Mouse (Mus musculus) bone marrow, adult 2 months (tissue): ENCODE measurements at regions not wholly inside any gene's neighbourhood (a gene's known extent, or its start where the extent isn't known, plus 50 kb on each side); places are given as distances from the start of the nearest gene placed in this dataset.

Source experiments
- H3K27ac ChIP-seq: fragments of 200-500 bp; 2 replicates; pipeline ENCODE4 v1.5.1; 2012; ENCODE audit warnings: low read depth, mild to moderate bottlenecking, control low read depth, inconsistent platforms, low read length; ENCODE audit not compliant: control insufficient read depth, poor library complexity, insufficient read depth
- H3K4me1 ChIP-seq: fragments of 200-500 bp; 2 replicates; pipeline ENCODE4 v1.6.1; 2011; ENCODE audit warnings: low read length; ENCODE audit not compliant: control insufficient read depth, insufficient read depth
- H3K4me3 ChIP-seq: fragments of 200-500 bp; replicated peaks from 2 replicates; pipeline ENCODE3; 2011; ENCODE audit warnings: mild to moderate bottlenecking, low read depth, low read length, control low read depth; ENCODE audit not compliant: control insufficient read depth
- CTCF ChIP-seq: fragments of 200-500 bp; IDR thresholded peaks from 2 replicates; pipeline ENCODE4 v1.5.1; 2011; ENCODE audit warnings: low read length, control low read depth; ENCODE audit not compliant: control insufficient read depth, insufficient read depth
- POLR2A ChIP-seq: fragments of 200-500 bp; IDR thresholded peaks from 2 replicates; pipeline ENCODE4 v1.6.1; 2011; ENCODE audit warnings: low read depth, mild to moderate bottlenecking, control low read depth, low read length, borderline replicate concordance; ENCODE audit not compliant: control insufficient read depth
- WGBS: fragments of 180-500 bp; shearing (Covaris S2); methylation state at CpG from one replicate; pipeline ENCODE4 v1.1.7; 2018; 5-methylcytosine and 5-hydroxymethylcytosine counted together

DNA sequence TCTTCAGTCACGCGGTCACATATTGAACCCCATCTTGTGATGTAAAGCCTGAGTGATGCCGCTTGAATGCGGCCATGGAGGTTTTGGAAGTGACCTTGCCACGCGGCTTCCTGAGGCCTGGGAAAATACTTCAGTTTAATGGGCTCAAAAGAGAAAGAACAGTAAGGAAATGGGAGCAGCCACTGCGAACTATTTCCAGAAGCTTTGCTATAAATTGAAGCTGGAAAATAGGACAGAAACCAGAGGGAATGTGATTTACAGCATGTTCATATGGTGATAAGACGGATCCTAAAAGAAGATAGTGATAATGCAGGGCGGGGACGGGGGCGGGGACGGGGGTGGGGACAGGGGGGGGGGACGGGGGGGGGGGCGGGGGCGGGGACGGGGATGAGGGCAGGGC is 52.7 kb upstream of the Trpc4 start:
- H3K4me1 ChIP-seq = no peaks in the 10 kb centered on the region
- TF ChIP-seq POLR2A = no peak
- no peak for TF ChIP-seq CTCF
- no peak overlapping the region for H3K4me3 ChIP-seq
- no peak overlapping the region for H3K27ac ChIP-seq
- 84% methylated on average over 13 of the region's 16 CpGs for WGBS

DNA sequence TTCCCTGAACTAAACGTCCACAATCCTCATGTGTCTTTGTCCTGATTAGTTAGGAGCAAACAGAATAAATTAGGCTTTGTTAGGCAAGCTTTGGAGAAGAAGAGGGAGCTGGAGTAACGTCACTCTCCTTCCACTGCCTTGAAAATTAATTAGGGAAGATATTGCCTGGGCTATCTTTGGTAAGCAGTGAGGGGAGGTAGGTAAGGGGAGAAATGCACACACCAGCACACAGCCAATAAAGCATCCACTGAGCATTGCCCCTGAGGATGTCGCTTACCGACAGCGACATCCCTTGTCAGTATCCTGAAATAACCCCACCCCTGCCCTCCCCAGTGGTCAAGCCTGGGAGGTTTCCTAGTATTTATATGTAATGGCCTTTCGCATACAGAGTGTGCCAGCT is 72.2 kb upstream of the Trpc4 start:
- Histone ChIP-seq H3K4me3 (no peak overlapping the region), H3K4me1 (no peaks in the 10 kb centered on the region), H3K27ac (no peak overlapping the region)
- 70% methylated on average over 6 of the region's 6 CpGs for WGBS
- no peak for TF ChIP-seq CTCF
- no peak for TF ChIP-seq POLR2A

DNA sequence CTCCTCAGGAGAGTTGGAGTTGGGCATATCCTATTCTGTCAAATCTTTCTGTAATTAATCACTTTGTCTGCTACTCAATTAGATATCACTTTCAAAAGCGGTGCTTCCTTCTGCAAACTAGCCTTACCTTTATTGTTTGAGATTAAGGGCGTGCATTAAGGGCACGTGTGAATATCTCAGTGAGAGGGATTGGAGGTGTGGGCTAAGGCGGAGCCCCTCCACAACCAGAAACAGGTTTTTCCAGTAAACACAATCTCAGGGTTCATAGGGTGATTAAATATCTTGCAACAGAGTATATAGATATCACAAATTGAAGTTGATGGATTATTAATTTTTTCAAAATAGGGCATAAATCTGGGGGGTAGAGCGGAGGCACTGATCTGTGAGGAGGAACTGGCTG is 79.4 kb upstream of the Trpc4 start:
- Histone ChIP-seq H3K4me1 (no peaks in the 10 kb centered on the region), H3K4me3 (no peak overlapping the region), H3K27ac (no peak overlapping the region)
- 78% methylated on average over 5 of the region's 5 CpGs for WGBS
- TF ChIP-seq CTCF = no peak
- no peak for TF ChIP-seq POLR2A

DNA sequence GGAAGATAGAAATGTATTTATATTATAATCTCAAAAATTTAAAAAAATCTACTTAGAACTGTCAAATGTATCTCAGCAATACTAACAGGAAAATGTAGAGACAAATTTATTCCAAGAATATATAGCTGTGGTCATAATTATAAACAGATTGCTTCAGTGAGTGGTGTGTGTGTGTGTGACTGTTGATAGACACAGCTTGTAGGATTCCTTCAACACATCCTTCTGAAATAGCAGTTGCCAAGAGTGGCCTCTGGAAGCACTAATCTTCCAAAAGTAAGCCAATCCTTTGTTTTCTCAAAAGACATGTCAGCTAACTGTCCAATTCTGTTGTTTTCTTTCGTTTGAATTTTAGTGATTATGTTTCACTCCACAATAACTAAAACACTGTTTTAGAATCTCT is 95.2 kb upstream of the Trpc4 start:
- 56% methylated on average over 1 of the region's 1 CpGs for WGBS
- Histone ChIP-seq H3K4me3 (no peak overlapping the region), H3K27ac (no peak overlapping the region), H3K4me1 (no peaks in the 10 kb centered on the region)
- TF ChIP-seq POLR2A (no peak), CTCF (no peak)

DNA sequence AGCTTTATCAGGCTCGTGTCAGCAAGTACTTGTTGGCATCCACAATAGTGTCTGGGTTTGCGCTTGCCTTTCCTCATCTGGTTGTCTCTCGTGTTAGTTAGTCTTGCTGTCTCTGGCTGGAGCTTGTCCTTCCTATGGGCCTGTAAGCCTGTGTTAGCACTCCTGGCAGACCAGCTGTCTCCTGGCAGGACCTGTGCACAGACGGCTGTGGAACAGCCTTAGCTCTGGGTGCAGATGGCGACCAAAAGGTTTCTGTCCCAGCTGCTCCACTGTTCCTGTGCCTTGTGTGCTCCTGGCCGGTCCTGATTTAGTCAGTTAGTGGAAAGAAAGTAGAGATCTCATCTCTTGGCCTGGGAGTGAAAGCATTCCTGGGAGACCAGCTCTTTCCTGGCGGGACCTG is 101.5 kb upstream of the Trpc4 start:
- Histone ChIP-seq H3K4me1 (no peaks in the 10 kb centered on the region), H3K27ac (no peak overlapping the region), H3K4me3 (no peak overlapping the region)
- WGBS = 86% methylated on average over 7 of the region's 7 CpGs
- TF ChIP-seq CTCF = no peak
- TF ChIP-seq POLR2A = no peak

DNA sequence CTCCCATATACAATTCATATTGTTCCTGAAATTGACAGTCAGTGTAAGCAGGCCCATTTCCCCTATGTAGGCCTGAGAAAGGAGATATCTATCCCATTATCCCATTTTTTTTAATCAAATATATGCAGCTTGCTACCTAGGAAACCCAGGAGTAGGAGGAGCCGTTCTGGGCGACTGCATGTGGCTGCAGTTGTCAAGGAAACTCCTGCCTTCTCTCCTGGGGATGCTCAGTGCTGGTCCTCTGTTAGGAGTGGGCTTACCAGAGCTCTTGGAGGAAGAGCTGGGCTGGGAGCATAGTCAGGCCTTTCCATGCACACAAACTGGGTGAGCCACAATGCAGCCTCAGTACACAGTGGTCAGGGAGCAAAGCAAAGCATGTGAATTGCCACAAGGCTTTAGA is 106.5 kb upstream of the Trpc4 start:
- 69% methylated on average over 2 of the region's 2 CpGs for WGBS
- no peak for TF ChIP-seq POLR2A
- no peak for TF ChIP-seq CTCF

DNA sequence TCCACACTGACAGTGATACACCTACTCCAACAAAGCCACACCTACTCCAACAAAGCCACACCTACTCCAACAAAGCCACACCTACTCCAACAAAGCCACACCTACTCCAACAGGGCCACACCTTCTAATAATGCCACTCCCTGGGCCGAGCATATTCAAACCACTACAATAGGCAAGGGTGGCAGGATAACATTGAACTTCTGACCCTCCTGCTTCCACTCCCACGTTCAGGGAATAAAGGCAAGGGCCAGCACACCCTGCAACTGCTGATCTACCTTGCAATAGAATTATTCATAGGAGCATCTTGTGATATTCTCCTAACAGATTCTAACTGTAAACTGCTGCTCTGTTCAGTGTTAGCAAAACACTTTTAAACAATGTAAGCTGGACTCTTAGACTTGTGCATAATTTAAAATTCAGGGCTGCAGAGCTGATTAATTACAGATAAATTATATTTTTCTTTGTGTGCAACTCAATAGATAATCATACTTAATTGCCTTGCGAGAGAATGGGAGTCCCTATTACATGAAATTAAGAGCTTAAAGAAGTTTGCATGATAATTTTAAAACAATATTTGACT is 107.7 kb upstream of the Trpc4 start:
- WGBS = 64% methylated on average over 3 of the region's 3 CpGs
- no peaks in the 10 kb centered on the region for H3K4me1 ChIP-seq
- no peak overlapping the region for H3K27ac ChIP-seq
- TF ChIP-seq POLR2A (no peak), CTCF (no peak)
- H3K4me3 ChIP-seq = no peak overlapping the region

More for the DNA sequence above, 106.5 kb upstream of the Trpc4 start:
- no peak overlapping the region for H3K27ac ChIP-seq
- no peaks in the 10 kb centered on the region for H3K4me1 ChIP-seq
- H3K4me3 ChIP-seq = no peak overlapping the region

DNA sequence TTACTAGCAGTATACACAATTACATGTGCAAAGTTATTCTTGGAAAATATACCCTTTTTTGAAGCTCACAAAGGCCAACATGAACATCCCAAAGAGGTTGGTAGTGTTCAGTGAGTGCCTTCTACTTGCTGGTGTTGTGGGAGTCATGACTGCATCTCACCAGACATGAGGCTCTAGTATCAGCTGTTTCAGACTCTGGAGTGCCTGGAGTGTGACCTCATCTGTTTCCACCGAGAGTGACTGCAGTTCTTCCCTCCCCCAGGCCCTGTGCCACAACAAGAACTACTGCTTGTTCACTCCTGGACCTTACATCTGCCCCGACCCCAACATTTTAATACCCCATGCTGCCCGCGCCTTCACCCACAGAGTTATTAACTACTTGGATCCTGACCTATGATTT is 128.5 kb upstream of the Trpc4 start:
- TF ChIP-seq POLR2A (no peak), CTCF (no peak)
- Histone ChIP-seq H3K27ac (no peak overlapping the region), H3K4me3 (no peak overlapping the region), H3K4me1 (no peaks in the 10 kb centered on the region)
- 71% methylated on average over 4 of the region's 4 CpGs for WGBS

DNA sequence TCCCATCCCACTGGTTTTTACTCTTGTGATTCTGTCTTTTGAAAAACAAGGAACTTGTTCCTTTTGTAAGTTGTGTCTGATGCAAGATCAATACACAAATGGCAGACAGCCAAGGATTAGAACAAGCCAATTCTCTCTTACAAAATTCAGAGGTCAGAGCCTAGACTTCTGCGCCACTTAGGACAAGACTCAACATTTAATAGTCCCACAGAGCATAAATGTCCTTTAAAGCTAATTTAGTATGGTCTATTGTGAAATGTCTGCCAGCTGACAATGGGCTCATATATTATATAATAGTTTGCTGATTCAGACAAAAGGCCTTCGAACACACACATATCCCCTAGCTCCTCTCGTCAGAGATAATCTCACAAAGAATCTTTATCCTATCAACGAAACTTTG is 135.6 kb upstream of the Trpc4 start:
- H3K4me3 ChIP-seq = no peak overlapping the region
- TF ChIP-seq POLR2A = no peak
- TF ChIP-seq CTCF = no peak
- H3K4me1 ChIP-seq = no peaks in the 10 kb centered on the region
- no peak overlapping the region for H3K27ac ChIP-seq
- 76% methylated on average over 4 of the region's 4 CpGs for WGBS
